Mouse (Mus musculus) adrenal gland, adult 2 months (tissue): ENCODE results near the gene Tnni1. TPM values are rescaled to one million over a fixed set of nuclear protein-coding genes. Genes with fewer than 3 reads are reported as not detected.

Source experiments
- DNase-seq: peaks from one replicate; pipeline ENCODE4 v3.0.0; 2021
- long read RNA-seq: library from polyadenylated mRNA; stranded (forward); transcript quantifications from one replicate; pipeline ENCODE4 v2.0.0, GENCODE M21; 2021
- polyA plus RNA-seq: library from polyadenylated mRNA; depleted of rRNA; stranded (reverse); fragments of >200 nt; gene quantifications from 2 replicates; pipeline ENCODE4 v1.2.3, GENCODE M21; 2012; rRNA removed
- total RNA-seq, 2 experiments: library from RNA; stranded (reverse); gene quantifications; 2 replicates each; pipeline ENCODE4 v1.2.3; 2021

Gene Tnni1
- total RNA-seq = not detected
- 0.15 and 0.28 TPM in 2 replicates for polyA plus RNA-seq
- long read RNA-seq = 0 reads

DNA sequence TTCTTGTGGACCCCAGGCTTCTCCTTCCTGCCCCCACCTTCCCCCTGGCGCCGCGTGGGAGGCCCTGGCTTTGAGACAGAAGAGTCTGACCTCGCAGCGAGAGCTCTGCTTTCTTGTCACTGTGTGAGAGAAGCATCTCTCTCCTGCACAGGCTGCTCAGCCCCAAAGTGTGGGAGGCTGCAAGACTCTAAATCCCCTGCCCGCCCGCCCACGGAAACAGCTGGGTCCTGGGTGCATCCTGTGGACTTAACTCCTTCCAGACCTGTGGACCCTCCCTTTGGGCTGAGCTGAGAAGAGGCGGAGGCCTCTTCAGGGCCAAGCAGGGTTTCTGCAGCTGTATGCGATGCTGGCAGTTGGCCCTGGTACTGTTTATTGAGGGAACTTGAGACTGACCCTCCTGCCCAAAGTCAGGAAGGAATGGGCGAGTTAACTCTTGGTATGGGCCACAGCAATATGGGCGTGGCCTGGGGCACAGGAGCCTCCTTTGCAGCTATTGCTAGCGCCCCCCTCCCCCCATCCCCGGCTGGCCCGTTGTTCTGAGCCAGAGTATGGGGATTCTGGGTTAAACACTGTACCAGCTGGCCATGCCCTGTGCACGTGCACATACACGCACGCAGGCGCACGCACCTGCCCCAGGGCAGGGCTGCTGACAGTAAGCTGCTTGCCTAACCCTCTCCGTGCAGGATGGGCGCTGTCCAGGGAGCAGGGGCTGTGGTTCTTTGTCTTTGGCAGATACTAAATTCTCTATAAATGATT lies at the start of gene Tnni1:
TSS of gene Tnni1 (plus strand) at position 655 of the 756 bp plus-strand sequence.
- DNase-seq = no peak

DNA sequence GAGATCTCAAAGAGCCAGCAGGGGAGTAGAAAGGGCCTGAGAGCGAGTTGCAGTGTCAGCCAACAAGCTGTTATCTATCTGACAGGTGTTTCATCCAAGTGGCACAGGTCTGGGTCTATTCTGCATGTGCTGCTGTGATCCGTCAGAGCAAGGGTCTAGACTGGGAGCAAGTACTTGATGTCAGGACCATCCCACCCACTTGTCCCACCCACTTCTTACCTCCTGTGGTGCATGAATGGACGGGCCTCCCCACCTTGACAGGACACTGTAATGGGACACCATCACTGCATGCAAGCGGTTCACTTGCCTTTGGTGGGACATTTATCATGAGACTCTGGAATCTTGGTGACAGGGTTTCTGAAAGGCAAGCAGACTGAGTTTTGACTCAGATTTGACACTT lies 49.4 kb upstream of the Tnni1 start:
- no peak for DNase-seq

DNA sequence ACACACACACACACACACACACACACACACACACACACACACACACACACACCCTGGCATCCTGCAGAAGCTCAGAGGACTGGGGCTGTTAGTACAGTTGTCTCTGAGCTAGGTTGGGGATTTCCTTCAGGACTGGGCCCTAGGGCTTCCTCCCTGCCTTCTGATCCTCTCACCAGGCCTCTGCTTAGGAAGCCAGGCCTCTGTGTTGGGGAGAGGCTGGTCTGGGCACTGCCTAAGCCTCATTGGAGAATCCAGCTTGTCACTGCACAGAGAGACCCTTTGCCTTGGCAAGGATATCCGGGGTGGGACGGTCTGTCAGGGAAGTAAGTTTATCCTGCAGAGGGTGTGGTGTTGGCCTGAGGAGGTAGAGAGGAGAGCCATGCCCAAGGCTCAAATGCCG lies 48.9 kb upstream of the Tnni1 start:
- DNase-seq = no peak

DNA sequence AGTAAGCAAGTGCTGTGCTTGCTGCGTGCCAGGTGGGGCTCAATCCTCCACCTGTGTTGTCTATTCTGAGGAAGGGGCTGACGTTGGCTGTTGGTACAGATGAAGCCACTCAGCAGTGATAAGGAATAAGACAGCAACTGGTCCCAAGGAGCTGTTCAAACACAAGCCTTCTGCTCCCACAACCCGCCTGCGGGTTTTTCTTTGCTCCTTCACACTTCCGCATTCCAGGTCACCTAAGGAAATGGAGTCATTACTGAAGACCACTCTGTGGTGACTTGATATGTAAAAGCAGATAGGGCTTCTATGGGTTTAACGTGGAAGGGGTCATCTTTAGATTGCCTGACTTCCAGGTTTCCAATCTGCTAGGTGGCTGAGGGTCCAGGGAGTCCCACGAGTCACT lies 47.8 kb upstream of the Tnni1 start:
- no peak for DNase-seq

DNA sequence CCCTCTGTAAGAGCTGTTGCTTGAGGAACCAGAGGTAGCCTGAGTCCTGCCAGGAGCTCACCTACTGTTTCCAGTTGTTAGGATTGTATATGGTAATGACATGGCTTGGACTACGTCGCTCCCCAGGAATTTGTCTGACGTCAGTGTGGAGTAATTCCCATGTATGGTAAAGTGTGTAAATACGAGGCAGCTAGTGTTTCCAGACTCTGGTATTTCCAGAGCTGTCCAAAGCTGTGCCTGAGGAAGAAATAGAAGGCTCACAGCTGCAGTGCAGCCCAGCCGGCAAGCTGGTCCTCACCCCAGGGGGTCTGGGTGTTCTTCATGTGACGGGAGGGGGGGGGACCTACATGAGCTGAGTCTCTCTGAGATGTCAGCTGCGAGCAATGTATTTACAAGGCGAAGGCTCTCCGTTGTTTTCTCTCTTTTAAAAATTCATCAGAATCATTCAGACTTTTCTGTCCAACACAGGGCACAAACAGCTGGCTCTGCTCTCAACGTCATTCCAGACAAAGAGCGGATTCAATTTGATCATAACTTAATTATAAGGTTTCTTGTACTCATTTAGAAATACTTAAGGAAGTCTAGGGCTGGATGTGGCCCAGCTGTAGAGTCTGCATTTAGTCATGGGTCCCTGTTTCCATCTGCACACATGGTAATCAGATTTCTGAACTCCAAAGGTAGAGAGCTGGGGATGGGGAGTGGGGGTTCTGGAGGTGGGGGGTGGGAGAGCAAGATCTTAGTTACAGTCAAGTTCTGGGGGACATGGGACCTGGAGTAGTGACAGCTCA lies 47.1 kb upstream of the Tnni1 start:
- no peak for DNase-seq

DNA sequence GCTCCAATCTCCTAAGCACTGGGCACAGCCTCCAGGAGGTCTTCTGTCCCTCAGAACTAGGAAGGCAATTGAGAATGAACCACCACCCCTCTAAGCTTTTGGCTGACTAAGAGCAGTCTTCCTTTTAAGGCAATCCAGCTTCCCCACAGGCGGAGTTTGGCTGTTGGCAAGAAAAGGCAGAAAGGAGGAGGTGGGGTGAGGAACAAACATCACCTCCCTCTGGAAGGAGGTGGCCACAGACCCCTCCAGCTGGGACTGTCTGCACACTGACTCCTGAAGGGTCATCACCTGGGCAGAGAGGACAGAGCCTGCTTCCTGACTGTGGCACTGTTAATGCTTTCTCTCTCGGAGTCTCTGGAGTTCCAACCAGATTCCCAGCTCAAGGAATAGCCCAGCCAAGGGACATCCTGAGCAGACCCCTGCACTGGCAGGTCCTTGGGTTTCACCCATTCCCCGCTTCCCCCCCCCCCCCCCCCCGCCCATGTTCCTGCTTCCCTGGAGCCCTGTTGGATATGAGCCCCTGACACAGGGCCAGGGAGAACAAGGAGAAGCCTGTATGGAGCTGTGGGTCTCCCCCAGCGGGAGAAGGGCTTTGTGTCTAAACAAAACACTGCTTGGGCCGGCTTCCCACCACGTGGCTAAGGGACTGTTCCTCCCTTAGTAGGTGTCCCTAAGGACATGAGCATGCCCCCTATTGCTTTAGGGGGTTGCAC lies 44.9 kb upstream of the Tnni1 start:
- DNase-seq = no peak

DNA sequence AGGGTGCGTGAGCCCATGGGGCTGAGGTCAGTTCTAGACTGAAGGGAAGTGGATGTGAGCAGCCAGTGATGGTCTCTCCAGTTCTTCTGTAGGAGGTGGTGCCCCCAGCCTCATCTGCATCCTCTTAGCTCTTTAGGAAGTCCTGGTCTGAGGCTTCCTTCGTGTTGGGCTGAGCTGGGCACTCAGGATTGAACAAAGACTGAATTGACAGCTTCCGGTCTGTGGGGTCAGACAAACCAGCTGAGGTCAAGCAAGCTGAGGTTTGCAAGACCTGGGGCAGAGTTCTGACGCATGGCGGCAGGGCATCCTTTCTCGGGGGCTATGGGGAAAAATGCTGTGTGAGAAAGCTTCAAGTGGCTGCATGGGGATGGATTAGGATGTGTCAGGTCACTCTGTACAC lies 43.8 kb upstream of the Tnni1 start:
- DNase-seq = no peak

DNA sequence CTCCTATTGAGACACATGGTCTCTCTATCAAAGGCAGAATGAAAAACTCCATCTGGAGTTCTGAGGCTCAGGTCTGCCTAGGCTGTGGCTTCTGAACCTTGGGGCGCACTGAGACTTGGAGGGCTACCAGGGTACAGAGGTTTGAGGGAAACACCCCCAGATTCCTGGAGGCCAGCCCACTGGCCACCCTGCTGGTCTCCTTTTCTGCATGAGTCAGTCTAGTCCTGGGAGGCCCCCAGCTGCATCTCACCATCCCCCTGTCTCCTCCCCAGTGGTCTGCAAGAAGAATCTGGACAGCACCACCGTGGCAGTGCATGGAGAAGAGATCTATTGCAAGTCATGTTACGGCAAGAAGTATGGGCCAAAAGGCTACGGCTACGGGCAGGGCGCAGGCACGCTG lies 34.2 kb upstream of the Tnni1 start:
- no peak for DNase-seq

DNA sequence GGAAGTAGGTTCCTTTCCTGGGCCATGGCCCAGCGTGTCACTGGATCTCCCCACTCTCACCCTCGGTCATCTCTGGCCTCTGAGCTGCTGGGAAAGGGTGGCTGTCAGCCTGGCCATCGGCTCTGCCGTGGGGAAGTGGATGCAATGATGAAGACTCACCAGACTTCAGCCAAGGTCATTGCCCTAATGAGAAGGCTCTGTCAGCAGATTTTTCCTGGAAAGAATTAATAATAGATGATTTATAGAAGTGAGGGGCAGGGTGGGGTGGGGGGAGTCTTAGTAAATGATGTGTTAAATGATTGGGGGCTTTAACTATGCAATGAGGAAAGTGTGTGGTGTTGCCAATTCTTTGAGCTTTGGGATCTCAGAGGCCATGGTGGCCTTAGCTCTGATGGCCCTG lies 33.0 kb upstream of the Tnni1 start:
- no peak for DNase-seq

DNA sequence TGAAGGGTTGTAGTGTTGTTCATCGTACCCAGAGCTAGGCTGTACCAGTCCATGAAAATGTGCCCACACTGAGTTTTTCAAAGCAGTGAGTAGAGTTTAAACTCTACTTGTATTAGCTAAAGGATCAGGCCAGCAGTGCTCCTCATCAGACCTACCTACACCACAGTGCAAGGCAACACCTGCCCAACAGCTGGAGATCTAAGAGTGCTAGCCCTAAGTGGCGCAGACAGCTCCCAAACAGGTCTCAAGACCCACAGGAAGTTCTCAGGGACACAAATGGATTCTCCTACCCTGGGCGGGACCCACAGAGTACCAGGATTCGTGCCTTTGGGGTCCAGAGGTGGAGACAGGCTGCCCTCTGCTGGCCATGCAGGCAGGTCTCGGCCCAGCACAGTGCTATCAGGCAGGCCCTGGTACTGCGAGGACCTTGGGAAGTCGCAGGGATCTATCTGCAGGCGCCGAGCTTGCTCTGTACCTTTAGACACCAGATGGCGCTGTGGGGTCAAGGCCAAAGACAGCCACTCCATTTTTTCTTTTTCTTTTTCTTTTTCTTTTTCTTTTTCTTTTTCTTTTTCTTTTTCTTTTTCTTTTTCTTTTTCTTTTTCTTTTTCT lies 26.4 kb upstream of the Tnni1 start:
- DNase-seq = peak; percentile 92

DNA sequence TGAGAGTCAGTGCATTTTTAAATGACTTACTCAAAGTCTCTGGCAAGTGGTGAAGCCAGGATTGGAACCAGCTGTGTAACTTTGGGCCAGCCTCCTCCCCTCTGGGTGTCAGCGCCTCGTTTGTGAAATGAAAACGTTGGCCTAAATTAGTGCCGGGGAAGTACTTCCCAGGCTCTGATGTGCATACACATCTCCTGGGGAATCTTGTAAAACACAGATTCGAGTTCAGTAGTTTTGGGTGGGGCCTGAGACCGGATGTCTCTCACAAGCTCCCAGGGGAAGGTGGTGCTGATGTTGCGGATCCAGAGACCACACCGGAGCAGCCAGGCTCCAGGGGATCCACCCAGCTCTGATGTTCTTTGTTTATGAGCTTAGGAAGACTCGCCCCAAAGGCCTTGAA lies 23.9 kb upstream of the Tnni1 start:
- DNase-seq = no peak

DNA sequence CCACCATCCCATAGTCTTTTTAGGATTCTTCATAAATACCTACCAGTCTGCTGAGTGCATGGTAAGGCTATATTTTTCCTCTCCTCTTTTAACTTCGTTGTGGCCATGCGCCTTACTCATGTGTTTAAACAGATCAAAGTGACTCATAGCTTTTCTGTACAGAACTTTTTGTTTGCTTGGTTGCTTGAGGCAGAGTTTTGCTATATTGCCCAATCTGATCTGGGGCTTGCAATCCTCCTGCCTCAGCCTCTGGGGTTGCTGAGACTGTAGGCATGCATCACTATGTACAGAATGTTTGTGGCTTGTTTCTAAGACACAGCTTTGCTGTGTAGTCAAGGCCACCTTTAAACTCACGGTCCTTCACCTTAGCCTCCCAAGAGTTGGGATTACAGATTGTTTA lies 23.3 kb upstream of the Tnni1 start:
- DNase-seq = no peak

DNA sequence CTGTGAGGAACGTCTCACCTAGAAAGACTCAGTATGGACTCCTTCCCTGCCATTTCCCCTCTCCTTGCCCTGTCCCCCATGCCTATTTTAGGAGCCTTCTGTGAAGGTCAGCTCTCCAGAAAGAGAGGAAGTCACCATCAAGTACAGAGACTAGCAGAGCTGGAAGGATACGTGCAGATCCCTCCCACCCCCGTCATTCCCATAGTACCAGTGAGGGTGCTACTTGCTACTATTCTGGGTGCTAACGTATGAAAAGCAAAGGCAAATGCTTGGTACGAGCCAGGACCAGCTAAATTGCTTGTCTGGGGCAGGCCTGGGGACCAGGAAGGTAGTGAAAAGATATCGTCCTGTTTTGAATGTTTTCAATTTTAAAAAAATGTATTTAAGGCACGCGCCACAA lies 21.9 kb upstream of the Tnni1 start:
- DNase-seq = no peak

DNA sequence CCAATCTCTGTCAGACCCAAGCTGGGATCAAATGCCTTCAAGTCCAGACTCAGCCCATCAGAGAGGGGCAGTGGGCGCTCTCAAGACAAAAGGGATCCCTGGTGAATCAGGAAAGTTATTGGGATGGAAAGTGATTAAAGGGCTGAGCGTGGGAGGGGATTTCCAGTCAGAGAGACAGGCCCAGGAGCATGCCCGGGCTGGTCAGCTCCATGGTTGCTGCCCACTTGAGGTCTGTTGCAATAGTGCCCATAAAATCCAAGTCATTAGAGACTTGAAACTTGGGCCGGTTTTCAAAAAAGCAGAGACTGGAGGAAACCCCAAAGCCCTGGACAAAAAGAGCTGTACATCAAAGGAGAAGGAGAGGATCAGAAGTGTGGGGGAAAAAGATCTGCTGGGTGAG lies 19.5 kb upstream of the Tnni1 start:
- no peak for DNase-seq

DNA sequence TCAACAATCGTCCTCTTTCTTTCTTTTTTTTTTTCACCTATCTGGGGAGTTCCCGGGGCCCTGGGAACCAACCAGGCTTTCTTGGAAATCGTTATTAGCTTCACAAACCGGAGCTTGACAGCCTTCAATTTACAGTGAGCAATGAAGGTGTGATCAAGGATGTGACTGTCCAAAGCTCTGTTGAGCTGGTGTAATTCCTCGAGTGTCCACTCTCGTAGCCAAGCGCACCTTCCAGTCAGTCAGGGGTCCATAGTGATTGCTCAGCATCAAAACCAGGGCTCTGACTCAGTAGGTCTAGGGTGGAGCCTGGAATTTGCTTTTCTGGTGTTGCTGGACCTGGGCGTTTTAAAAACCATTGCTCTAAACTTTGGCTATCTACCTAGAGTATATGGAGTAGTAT lies 19.0 kb upstream of the Tnni1 start:
- DNase-seq = no peak

DNA sequence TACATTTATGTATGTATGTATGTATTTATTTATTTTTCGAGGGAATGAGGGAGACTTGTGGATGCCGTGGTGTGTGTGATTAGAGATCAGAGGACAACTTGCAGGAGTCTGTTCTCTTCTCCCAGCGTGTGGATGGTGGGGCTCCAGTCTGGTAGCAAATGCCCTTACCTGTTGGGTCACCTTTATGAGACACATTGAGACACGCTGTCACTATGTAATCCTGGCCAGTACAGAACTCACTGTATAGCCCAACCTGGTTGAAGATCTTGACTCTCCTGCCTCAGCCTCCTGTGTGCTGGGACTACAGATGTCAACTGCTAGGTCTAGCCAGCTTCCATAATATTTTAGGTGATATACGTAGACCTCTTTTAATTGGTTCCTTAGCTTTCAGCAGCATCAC lies 17.5 kb upstream of the Tnni1 start:
- DNase-seq = no peak

DNA sequence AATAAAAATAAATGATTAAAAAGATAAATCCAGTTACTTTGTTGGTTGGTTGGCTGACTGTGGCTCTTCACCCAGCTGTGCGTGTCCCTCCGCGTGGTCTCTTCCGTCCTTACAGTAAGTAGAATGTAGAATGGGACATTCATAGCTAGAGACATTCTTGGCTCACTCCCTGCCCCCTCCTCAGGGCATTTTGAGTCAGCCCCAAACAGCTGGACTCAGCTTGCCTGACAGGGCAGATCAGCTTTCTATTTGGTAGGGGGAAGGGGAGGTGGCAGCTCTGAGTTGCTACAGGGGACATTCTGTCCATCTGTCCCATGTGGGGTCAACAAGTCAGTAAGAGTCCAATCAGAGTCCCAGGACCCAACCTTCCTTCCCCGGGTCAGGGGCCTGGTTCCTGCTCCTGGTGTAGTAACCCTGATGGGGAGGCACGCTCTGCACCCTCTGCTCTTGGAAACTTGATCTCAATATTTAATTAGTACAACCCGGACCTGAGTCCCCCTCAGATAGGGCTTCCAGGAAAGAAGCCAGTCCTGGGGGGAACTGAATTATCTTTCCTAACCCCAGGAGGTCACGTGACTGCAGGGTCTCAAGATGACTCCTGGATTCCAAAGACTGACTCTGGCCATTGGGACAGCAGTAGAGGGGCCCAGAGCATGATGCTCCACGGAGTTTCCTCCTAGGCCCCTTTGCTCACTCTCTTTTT lies 15.6 kb upstream of the Tnni1 start:
- DNase-seq = no peak

DNA sequence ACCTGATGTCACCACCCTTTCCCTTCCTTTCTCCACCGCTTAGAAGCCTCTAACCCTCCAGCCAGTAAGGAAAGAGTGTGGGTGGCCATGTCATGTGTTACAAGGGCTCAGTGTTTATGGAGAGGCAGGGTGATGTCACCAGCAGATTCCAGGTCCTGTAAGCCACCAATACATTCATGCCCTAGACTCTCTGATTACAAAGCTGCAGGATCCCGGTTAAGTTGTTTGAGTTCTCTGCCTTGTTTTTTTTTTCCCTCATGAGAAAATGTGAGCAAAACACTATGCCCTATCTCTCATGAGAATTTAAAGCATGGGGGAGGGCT lies 15.1 kb upstream of the Tnni1 start:
- no peak for DNase-seq

DNA sequence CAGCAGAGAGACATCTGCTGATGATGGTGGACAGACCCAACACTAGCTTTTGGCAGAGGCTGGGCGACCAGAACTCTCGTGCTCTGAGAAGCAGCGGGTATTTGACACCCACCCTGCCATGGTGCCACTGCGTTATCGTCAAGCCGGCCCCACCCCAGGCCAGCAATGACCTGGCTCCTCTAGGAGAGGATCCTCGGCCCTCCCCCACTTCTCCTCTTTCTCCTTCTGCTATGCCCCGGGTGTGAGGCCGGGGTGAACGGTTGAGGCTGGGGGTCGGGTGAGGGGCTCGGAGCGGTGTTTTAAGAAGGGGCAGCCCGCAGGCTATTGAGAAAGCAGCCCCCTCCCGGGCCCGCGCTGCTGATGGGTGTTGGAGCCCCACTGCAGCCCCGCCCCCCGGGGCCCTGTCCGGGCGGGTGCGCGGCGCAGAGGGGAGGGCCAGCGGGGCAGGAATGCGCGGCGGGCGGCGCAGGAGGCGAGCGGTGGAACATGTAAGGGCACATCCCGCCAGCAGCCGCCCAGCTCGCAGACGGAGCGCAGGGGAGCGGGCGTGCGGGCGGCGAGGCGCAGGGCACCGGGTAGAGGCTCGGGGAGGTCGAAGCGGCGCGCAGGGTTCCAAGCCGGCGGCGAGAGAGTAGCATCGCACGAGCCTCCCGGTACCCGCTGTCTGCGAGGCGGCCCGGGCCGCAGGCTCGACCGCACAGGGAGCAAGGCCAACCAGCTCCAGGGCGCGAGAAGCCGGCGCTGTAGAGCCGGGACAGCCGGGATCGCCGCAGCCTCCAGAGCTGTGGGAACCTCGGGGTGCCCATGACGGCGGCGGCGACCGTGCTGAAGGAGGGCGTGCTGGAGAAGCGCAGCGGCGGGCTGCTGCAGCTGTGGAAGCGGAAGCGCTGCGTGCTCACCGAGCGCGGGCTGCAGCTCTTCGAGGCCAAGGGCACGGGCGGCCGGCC lies 13.3 kb upstream of the Tnni1 start, which contains the start of gene Phlda3:
TSS of gene Phlda3 (plus strand) at position 475 of the 947 bp plus-strand sequence.
- DNase-seq = peak; percentile 87

DNA sequence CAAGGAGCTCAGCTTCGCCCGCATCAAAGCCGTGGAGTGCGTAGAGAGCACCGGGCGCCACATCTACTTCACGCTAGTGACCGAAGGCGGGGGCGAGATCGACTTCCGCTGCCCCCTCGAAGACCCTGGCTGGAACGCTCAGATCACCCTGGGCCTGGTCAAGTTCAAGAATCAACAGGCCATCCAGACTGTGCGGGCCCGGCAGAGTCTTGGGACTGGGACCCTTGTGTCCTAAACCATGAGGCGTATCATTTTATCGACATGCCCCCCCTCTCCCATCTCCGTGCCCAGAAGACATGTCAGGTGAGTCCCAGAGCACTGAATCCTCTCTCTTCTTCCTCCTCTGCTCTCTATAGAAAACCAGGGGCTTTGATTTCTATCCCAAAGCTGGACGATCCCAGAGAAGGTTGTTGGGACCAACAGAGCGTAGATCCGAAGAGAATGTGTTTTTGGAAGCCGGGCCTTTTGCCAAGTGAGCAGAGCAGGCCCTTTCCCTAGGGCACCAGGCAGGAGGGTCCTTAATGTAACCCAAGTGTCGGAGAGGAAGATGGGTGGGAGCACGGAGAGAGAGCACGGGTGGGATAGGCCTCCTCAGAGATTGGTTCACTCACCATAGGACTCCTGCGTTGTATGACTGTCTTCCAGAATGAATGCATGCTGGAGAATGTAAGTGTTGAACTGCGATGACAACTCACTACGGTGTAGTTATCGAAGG lies 12.5 kb upstream of the Tnni1 start:
- DNase-seq = peak; percentile 21
